Mouse (Mus musculus): ENCODE measurements around the gene Abcc10.

Abcc10 gene

GRCm38 (mm10) chr17:46258279-46259053 lies 69.7 kb downstream of the Abcc10 start:
- DNase-seq (ENCODE audit: low read depth): no peak

- DNase-seq (ENCODE audit: low read depth): peak; percentile 24
Observed at GRCm38 (mm10) chr17:46255147-46255546, 73.0 kb downstream of the Abcc10 start.

GRCm38 (mm10) chr17:46254106-46254505 lies 74.0 kb downstream of the Abcc10 start:
- DNase-seq (ENCODE audit: low read depth): no peak

- peak; percentile 93 for DNase-seq (ENCODE audit: low read depth)
Observed at GRCm38 (mm10) chr17:46253452-46254084, 74.6 kb downstream of the Abcc10 start, which contains the start of gene Lrrc73. Gene Lrrc73, plus strand, starts transcription at chr17:46253531.

Measured in induced T-regulatory cell, adult 2 months (primary cell).